Mouse (Mus musculus) megakaryocyte, adult 5-6 weeks (primary cell): ENCODE data around the gene Mecom. TPM values are rescaled to one million over a fixed set of nuclear protein-coding genes. Genes with fewer than 3 reads are reported as not detected.

Source experiments
- ATAC-seq: 2 replicates; pipeline ENCODE4 v1.8.0; 2016; ENCODE audit warnings: mild to moderate bottlenecking, inconsistent platforms; ENCODE audit not compliant: poor library complexity, severe bottlenecking
- total RNA-seq, 2 experiments: library from RNA; stranded (forward) in 1 of 2; stranded (reverse) in 1 of 2; fragments of 153-499, 151-499 nt in 1 of 2; fragments of 221-1000, 200-1000 nt in 1 of 2; gene quantifications; 2 replicates each; pipeline versions ENCODE4 v1.2.3 to v1.2.4; 2015 to 2017

Gene Mecom
- total RNA-seq, 2 experiments from 2014 or later = 0.07 TPM; not detected in 1

DNA sequence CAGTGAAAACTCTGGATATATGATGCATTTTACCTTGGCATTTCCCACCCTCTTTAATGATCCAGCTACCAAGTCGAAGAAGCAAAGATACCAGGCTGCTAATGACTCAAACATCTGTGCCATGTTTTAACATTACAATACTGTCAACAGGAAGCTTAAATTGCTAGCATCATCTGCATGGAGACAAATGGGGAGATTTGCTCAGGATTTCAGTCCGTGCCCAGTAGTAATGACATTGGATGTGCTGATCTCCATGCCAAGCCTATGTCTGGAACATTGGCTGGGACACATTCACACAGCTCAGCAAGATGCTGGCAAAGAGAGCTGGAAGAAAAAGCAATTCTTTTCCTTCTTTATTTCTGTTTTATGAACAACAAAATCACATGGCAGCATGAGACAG, 53.4 kb downstream of the Mecom start:
- no peak for ATAC-seq

DNA sequence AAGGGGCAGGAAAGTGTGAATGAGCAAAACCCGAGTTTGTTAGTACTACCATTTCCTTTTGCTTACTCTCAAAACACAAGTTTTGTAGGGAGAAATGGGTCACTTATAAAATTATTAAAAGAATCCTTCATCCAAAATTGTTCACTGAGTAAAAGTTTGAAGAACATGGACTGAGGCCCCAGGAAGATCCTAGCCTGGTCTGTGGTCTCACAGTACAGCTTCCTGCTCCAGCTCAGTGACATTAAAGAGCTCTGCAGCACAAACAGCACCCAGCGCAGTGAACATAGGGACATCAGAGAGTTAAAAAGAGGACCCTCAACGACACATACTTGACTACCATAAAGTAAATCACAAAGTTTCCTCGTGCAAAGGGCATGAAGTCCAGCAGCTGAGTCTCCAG, 59.0 kb downstream of the Mecom start:
- ATAC-seq = no peak

DNA sequence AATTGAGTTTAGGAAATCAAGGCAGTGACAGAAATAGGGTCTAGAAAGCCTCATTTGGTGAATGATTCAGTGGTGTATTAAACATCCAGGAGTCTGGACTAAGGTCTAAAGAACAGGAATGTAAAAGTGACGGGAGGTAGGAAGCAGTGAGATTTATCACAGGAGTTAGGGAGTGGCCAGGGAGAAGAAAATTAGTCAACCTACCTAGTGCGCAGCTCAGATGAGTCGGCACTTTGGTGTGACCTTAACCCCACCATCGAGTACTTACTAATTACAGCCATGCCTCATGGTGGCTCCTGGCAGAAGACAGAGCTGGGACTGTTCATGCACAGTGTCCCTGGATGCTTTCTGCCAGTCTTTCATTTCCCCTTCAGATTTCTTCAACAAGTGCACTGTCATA, 61.4 kb downstream of the Mecom start:
- no peak for ATAC-seq

DNA sequence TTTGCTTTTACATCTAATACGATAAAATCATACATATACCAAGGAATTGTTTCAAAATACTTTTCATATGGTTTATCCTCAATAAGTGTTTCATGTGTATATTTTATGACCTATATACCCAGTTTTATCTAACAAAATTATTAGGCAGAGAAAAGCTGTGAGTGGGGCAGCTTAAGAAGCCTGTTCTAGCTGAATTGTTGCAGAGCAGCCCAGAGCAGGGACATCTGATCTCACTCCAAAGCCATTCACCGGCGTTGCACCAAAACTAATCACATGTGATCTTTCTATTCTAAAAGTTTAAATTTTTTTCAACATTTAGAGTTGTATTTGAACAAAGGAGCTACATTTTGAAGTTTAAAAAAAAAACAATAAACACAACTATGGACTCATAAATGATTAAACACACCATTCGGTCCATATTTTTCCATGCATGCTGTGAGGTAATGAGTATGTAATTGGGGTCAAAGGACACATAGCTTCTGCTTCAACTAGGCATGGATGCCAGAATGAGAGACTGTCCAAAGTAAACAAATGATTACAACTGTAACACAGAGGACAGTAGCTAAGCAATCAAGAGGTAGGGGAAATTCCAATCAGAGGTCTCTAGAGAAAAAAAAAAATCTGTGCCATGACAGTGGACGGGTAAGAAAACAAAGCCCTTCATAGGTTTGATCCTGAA, 64.7 kb downstream of the Mecom start:
- no peak for ATAC-seq

DNA sequence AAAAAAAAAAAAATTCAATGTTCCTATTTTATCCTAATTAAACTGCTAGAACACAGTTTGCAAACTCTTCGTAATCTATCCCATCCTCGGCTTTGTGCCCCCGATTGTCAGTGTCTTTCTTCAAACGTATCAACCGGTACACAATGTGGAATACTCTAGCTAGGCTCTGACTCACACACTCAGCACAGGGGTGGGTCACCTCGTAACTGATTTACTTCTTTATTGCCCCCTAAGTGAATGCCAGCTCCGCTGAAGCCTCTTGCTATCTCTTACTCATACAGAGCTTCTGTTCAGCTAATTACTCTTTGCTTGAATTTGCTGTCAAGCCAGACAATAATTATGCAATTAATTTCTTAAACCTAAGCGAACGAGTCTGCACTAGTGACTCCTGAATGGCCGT, 66.1 kb downstream of the Mecom start:
- ATAC-seq = no peak

DNA sequence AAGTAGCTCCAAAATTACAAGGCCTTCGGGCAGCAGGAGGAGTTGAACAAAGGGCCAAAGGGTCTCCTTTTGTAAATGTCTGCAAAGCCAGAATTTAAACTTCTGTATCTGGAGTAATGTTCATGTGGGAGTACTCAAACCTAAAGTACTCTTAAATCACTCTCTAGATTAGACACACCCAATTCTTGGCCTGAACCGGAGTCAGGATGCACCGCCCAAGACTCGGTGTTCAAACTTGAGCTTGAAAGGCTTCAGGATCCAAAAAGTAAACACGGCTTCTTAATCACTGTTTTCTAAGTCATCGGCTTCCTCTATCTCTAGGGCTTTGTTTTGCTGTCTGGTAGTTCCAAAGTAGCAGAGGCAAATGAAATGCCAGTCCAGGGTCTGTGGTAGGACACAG, 67.3 kb downstream of the Mecom start:
- ATAC-seq = no peak

DNA sequence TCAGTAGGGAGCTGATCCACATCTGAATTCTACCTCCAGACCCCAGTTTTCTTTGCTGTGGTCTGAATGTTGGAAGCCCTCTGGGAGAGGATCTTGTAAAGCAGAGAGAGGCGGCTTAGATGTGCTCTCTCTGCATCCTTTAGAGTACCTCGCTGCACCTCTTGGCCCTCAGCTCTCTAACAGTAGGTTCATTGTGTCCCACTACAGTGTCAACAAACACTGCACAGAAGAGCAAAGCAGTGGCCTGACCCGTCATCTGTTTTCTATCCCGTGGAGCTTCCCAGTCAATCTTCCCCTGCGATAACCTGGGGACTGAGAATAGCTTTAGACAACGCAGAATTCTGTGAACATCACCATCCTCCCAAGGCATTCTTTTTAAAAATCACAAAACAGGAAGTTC, 69.6 kb downstream of the Mecom start:
- ATAC-seq = no peak

DNA sequence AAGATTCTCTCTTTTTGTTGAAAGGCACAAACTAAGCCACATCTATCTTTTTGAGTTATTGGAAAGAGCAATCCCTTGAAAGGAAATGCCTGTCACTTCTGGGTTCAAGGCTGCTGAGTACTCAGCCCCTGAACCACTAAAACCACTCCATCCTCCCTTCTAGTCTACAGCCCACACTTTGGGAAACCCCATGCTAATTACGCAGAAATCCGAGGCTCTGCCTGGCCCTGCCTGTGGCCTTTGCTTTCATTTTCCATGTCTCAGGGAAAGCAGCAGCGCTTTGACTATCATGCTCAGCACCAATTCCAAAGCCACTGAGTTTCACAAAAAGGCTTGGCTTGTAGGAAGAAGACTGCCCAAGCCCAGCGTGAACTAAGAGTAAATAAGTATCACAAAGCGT, 70.8 kb downstream of the Mecom start:
- no peak for ATAC-seq

DNA sequence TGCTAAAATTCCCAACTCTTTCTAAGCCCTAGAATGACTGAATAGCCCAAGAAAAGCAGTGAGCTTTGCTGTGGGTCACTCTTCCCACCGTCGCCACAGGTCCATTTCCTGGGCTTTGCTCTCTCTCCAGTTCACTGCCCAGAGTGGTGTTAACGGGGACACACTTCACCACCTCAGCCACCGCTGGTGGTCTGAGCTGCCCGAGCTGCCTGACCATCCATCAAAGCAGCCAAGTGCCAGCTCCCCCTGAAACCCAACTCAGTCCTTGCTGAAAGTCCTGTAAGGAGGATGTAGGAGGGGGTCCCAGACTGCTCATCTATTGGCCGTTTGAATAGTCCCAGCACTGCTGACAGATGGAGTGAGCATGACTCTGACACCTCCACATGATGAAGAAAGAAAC, 72.2 kb downstream of the Mecom start:
- ATAC-seq = no peak

DNA sequence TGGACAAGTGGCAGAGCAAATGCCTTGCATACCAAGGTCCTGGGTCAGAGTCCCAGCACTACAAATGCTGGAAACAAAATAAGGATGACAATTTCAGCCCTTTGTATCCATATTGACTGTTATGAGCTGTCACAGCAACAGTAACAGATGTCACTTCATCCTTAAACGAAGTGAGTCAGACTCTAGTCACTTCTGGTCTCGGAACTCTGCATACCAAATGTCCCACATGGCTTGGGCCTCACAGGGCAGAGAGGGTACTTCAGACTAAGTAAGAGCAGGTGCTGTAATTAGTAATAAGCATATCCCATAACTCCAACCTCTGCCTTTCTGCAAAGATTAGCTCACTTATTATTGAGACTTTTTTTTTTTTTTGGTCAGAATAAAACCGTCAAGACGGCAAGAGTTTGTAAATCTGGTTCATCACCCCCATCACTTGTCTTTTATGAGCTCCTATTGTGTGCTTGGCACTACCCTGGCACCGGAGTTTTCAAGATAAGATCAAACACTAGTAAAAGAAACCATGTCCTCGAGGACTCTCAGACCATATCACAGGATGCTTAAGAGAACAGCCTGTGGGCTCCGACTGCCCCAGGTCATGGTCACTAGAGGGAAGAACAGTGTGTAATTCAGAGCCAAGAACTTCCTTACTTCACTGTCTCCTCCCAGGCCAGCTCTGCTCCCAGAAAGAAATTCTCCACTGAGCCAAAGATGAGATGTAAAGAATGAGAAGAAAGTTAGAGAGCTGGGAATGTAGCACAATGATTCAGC, 79.6 kb downstream of the Mecom start:
- ATAC-seq = no peak

DNA sequence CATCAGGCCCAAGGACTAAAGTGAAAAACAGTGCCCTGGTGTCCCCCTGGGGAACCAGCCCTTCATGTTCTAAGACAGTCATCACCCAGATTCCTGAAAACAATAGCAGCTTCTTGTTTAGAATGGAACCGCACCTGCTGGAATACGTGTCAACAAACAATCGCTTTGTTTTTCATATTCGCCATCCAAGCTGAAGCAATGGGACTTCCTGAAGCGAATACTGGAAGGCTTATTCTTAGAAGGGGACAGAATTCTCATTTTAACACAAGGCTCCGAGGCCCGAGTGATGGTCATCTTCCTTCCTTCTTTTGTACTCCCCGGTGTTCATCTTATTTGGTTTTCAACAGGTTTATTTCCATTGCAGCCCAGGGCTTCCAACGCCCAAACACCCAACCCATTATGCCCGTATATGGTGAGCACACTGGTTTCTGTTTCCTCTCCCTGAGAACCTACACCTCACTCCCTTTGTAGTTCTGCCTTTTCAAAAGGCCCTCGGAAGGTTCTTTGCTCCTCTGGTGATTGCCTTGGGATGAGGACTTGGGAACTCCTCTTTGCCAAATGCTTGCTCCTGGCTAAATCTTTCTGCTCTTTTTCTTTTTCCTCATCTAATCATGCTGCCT, 81.7 kb downstream of the Mecom start:
- ATAC-seq = no peak

DNA sequence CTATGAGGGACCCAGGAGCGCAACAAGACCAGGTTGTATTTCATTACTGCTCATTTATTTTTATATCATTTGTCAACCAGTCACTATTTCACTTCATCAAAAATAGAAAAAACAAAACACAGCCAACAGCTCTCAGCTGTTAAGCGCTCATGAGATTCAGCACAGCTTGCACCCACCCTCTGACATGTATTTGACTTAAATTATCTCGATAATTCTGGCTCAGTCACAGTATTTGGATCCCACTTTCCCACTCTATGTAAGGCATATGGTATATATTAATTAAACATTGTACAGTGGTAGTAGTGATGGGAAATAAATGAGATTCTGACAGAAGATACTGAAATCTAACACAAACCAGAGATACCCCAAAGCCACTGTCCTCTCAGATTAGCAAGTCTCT, 83.3 kb downstream of the Mecom start:
- no peak for ATAC-seq

DNA sequence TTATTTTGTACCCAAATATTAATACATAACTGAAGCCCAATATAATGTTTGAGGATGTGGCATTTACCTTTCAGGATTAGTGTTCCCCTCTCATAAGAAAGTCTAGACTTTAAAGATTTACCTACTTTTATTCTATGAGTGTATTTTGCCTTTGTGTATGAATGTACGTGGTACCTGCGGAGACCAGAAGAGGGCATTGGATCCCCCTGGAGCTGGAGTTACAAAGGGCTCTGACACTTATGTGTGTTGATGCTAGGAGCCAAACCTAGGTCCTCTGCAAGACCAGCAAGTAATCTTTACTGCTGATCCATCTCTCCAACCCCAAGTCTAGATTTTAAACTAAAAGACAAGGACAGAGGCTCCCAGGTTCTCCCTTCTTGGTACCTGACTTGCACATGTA, 86.0 kb downstream of the Mecom start:
- no peak for ATAC-seq

DNA sequence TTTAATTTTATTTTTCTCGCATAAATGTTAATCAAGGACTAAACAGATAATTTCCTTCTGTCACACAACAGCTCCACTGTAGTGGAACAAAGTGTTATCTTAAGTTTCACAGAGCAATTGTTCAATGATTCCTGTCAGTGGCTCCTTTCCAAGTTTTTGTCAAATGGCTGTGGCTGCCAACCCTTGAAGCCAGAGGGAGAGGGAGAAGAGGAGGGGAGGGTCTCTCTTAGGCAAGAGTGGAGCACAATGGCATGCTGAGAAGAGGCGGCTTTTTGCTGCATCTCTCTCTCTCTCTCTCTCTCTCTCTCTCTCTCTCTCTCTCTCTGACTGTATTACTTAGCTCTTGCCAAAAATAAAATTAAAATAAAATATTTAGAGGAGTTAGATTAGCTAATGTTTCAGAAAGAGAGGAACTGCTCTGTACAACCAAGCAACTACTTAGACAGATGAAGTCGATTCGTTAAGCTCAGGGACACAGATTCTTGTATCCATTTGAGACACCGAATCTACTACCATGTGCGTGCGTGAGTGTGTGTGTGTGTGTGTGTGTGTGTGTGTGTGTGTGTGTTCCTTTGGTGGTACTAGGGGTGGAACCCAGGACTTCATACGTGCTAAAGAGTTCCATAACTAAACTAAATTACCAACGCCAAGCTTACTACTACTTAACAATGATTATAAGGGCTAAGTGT, 86.8 kb downstream of the Mecom start:
- no peak for ATAC-seq

DNA sequence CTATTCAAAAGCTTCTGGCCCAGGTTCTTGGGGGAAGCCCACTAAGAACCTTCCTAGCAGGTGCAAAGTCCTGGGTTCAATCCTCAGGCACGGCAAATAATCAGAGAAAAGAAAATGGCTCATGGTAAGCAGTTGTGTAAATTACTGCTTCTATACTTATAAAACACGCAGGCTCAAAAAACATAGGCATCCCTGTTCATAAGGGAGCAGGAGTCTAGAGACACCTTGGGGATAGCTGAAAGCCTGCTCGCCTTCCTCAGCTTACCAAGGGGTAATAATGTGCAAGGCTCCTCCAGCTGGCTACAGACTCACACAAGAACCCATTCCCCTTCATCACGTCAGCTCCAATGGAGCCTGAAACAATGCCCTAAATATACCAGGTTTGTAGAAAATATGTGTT, 88.2 kb downstream of the Mecom start:
- ATAC-seq = no peak

DNA sequence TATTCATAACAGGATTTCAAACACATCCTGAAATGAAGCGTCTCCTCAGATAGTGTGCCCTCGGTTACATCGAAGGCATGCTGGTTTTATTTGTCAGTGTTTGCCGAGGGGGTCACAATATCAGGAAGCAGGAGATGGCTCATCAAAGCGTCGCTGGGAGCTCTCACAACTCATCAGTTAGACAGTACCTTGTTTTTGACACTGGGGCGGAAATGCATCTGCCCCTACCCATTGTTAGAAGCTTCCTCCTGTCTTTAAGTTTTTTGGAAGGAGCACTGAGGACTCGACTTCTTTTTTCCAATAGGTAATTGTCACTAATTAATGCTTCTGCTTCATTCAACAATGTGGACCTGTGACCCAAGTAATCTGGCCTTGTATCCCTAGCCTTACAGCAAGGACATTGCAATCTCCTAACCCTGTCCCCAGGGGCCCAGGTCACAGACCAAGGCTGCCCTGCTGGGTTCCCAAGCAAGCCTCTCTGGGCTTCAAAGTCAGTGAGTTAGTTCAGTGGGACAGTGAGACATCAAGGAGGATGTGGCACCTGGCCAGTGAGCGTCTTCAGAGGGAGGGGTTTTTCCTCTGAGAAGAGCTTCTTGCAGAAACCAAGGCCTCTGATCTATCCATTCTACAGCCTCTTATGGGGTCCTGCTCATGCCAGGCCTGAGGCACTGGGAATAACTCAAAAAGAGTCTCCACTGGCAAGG, 89.7 kb downstream of the Mecom start:
- ATAC-seq = no peak

DNA sequence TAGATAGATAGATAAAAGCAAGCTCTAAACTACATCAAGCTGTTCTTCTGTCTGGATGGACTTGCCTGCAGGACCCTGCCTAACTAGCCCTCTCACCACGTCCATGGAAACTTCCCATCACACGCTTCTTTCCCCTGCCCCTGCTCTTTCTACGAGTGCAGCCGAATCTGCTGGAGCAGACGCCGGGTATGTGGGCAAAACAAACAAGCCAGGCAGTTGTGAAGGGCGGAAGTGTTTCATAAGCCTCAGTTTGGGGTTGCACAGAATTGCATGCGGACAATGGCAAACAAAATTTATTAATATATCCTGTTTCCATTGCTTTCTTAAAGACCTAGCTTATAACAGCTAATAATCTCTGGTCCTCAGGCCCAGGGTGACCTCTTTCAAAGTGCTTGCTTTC, 91.9 kb downstream of the Mecom start:
- no peak for ATAC-seq

DNA sequence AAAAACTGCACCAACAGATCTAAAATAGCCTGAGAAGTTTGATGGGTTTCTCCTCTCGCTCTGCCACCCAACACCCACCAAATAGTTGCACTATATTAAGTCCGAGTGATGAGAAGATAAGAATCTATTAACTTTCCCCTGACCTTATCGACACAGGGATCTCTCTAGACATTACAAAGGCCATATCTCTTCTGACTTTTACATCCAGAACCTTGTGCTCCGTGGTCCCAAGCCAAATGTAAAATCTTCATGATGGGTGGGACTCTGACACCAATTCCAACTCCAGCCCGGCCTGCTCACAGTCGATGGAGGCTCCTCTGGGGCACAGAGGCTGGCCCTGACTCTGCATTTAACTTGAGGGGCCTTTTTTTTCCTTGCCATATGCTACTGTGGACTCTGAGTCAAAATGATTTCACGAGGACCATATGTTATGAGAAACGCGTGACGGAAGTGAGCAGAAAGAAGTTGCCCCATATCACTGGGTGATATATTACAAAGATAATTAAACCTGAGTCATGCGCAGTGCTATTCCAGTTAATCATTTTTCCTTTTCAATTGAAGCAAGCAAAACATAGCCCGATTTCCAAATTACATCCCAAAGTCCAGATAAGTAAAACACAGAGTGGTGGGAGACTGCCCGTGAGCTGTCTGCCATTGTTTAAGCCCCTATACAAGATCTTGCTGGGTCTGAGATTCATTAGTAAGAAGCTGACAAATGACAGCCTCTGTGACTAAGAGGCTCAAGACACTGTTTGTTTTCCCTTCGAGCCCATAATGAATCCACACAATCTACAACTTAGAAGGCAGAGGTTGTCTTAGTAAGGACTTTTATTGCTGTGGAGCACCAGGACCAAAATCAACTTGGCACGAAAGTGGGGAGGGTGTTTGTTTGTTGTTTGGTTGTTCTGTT, 94.0 kb downstream of the Mecom start:
- no peak for ATAC-seq

DNA sequence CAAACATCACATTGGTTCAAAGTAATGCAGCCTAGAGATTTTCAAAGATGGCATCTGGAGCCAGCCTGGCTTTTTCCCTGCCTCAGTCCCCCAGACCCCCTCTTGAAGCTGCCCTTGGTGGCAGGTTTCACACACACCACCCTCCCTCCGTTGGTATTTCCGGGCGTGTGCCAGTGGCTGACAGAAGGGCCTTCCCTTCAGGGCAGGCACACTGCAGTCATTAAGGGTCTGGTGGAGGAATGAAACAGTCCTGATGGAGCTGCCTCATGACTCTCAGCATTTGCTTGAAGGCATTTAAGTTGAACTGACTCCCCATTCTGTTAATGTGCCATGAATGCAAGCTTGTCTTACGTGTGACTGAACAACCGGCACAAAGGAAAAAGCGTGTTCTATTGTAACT, 94.8 kb downstream of the Mecom start:
- ATAC-seq = no peak

DNA sequence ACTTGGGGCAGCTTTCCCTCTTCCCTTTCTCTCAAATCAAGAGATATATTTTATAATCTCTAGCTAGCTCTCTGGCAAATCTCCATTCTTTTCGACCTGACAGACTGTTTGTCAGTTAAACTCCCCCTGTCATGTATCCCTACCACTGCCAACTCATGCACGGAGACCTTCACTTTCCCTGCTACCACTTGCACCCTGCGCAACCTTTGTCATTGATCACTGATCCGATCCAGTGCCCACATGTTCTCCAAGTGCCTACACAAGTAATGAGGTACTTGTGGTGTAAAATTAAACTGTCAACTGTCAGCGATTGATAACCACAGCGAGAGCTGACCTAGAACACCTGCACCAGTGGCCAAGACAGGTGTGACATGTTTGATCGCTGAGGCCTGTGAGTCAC, 95.3 kb downstream of the Mecom start:
- ATAC-seq = no peak
